Mouse (Mus musculus) left cerebral cortex, adult 9 months (tissue): Measurements from ENCODE around the gene Micall1.

Source experiments
- DNase-seq, 2 experiments: peaks; one replicate each; pipeline ENCODE4 v3.0.0; 2022; ENCODE audit warnings: low spot score in 2 of 2

The Micall1 gene

GRCm38 (mm10) chr15:79130782-79131181 is 22.1 kb downstream of the Micall1 start:
- DNase-seq: no peak

- DNase-seq: peak in 1 of 2 experiments; percentile 43
Measured at GRCm38 (mm10) chr15:79131442-79131841, 22.7 kb downstream of the Micall1 start.

- no peak for DNase-seq
Measured at GRCm38 (mm10) chr15:79133191-79133661, 24.5 kb downstream of the Micall1 start.

GRCm38 (mm10) chr15:79134496-79135270 is 26.0 kb downstream of the Micall1 start:
- DNase-seq: no peak

- no peak for DNase-seq
Measured at GRCm38 (mm10) chr15:79135332-79135731, 26.6 kb downstream of the Micall1 start.

GRCm38 (mm10) chr15:79135783-79136575 is 27.3 kb downstream of the Micall1 start:
- DNase-seq: no peak

GRCm38 (mm10) chr15:79139640-79140039 is 30.9 kb downstream of the Micall1 start:
- DNase-seq: no peak

GRCm38 (mm10) chr15:79140866-79141565 is 32.3 kb downstream of the Micall1 start, which contains the start of the genes Polr2f and 1700088E04Rik:
Polr2f (plus strand) TSS chr15:79141009.
1700088E04Rik (minus strand) TSS chr15:79141253.
- peak; percentile 84 to 94 for DNase-seq

- DNase-seq: no peak
Measured at GRCm38 (mm10) chr15:79141566-79141917, 32.8 kb downstream of the Micall1 start.

GRCm38 (mm10) chr15:79143316-79143715 is 34.6 kb downstream of the Micall1 start:
- no peak for DNase-seq

- no peak for DNase-seq
Measured at GRCm38 (mm10) chr15:79144021-79144420, 35.3 kb downstream of the Micall1 start.

GRCm38 (mm10) chr15:79145522-79145921 is 36.8 kb downstream of the Micall1 start:
- no peak for DNase-seq

- DNase-seq: peak in 1 of 2 experiments; percentile 81
Measured at GRCm38 (mm10) chr15:79148533-79148932, 39.8 kb downstream of the Micall1 start.

- DNase-seq: no peak
Measured at GRCm38 (mm10) chr15:79151881-79152280, 43.2 kb downstream of the Micall1 start.

- DNase-seq: peak in 1 of 2 experiments; percentile 38
Measured at GRCm38 (mm10) chr15:79152709-79153108, 44.0 kb downstream of the Micall1 start.

GRCm38 (mm10) chr15:79155572-79155971 is 46.9 kb downstream of the Micall1 start:
- DNase-seq: no peak

GRCm38 (mm10) chr15:79162301-79162700 is 53.6 kb downstream of the Micall1 start:
- no peak for DNase-seq

GRCm38 (mm10) chr15:79162822-79163221 is 54.1 kb downstream of the Micall1 start:
- no peak for DNase-seq

GRCm38 (mm10) chr15:79164251-79164650 is 55.6 kb downstream of the Micall1 start:
- DNase-seq: no peak

GRCm38 (mm10) chr15:79165140-79165539 is 56.4 kb downstream of the Micall1 start, which contains the start of gene Sox10:
Sox10 (minus strand) TSS chr15:79165240.
- no peak for DNase-seq

GRCm38 (mm10) chr15:79166712-79167111 is 58.0 kb downstream of the Micall1 start:
- no peak for DNase-seq

GRCm38 (mm10) chr15:79176905-79177304 is 68.2 kb downstream of the Micall1 start:
- DNase-seq: no peak
